Mouse (Mus musculus) heart, adult 2 months (tissue): ENCODE measurements around the gene Ablim2.

ENCODE experiments used
- CTCF ChIP-seq: fragments of 200-600 bp; IDR thresholded peaks from 2 replicates; pipeline ENCODE4 v1.8.1; 2022; ENCODE audit warnings: antibody characterized with exemption, mild to moderate bottlenecking, moderate library complexity
- EP300 ChIP-seq: fragments of 200-500 bp; IDR thresholded peaks from 2 replicates; pipeline ENCODE4 v1.6.1; 2011; ENCODE audit warnings: low read depth, low read length, control low read depth; ENCODE audit not compliant: insufficient read depth
- POLR2A ChIP-seq: fragments of 200-500 bp; IDR thresholded peaks from 2 replicates; pipeline ENCODE4 v1.6.1; 2011; ENCODE audit warnings: mild to moderate bottlenecking, low read depth, low read length, control low read depth; ENCODE audit not compliant: insufficient read depth

- TF ChIP-seq EP300 (no peak), CTCF (no peak), POLR2A (no peak)
These were observed 41.4 kb downstream of the Ablim2 start for GRCm38 (mm10) chr5:35799090-35799489.
